Mouse (Mus musculus) spleen, adult 2 months (tissue): ENCODE measurements around the gene Smpd2. TPM values are rescaled to one million over a fixed set of nuclear protein-coding genes. Genes with fewer than 3 reads are reported as not detected.

ENCODE experiments used
- DNase-seq, 2 experiments: peaks; one replicate each; pipeline versions ENCODE4 v3.0.0 to v3.0.0-alpha.2; 2012 to 2021; ENCODE audit warnings: low spot score in 2 of 2, low read depth in 1 of 2
- H3K27ac ChIP-seq: fragments of 200-500 bp; 2 replicates; pipeline ENCODE4 v1.5.1; 2012; ENCODE audit warnings: low read length, inconsistent platforms; ENCODE audit not compliant: insufficient read depth
- H3K27me3 ChIP-seq: fragments of 200-500 bp; 2 replicates; pipeline ENCODE4 v1.6.1; 2012; ENCODE audit warnings: mild to moderate bottlenecking, moderate library complexity, low read length, inconsistent platforms; ENCODE audit not compliant: control insufficient read depth, insufficient read depth
- H3K36me3 ChIP-seq: fragments of 200-500 bp; 2 replicates; pipeline ENCODE4 v1.6.1; 2012; ENCODE audit warnings: mild to moderate bottlenecking, low read length, inconsistent platforms; ENCODE audit not compliant: control insufficient read depth, insufficient read depth
- H3K4me1 ChIP-seq: fragments of 200-500 bp; 2 replicates; pipeline ENCODE4 v1.6.1; 2011; ENCODE audit warnings: inconsistent platforms; ENCODE audit not compliant: control insufficient read depth, insufficient read depth, insufficient read length
- H3K4me3 ChIP-seq: fragments of 200-500 bp; 2 replicates; pipeline ENCODE4 v1.5.1; 2011; ENCODE audit warnings: mild to moderate bottlenecking, inconsistent platforms; ENCODE audit not compliant: insufficient read depth, insufficient read length; ENCODE audit errors: extremely low read depth
- CTCF ChIP-seq: fragments of 200-500 bp; IDR thresholded peaks from 2 replicates; pipeline ENCODE4 v1.5.1; 2011; ENCODE audit warnings: mild to moderate bottlenecking, inconsistent platforms; ENCODE audit not compliant: insufficient read depth, insufficient read length, insufficient replicate concordance; ENCODE audit errors: extremely low read depth
- POLR2A ChIP-seq: fragments of 200-500 bp; IDR thresholded peaks from 2 replicates; pipeline ENCODE4 v1.6.1; 2011; ENCODE audit warnings: low read depth, low read length, inconsistent platforms
- WGBS: fragments of 180-500 bp; shearing (Covaris S2); methylation state at CpG from one replicate; pipeline ENCODE4 v1.1.7; 2018; 5-methylcytosine and 5-hydroxymethylcytosine counted together
- polyA plus RNA-seq: library from polyadenylated mRNA; depleted of rRNA; stranded (reverse); fragments of >200 nt; gene quantifications from 2 replicates; pipeline ENCODE4 v1.2.3, GENCODE M21; 2012

The Smpd2 gene
- polyA plus RNA-seq, 1 experiment = 35.6 TPM

GRCm38 (mm10) chr10:41488877-41489276, 1.3 kb downstream of the Smpd2 start:
- Histone ChIP-seq H3K27ac (no peak overlapping the region), H3K4me3 (peak overlapping the region; percentile 19; the same call in 1 of the 2 replicates), H3K27me3 (no peaks in the 10 kb centered on the region), H3K36me3 (peaks cover 34% of the 10 kb centered on the region), H3K4me1 (no peaks in the 10 kb centered on the region; the same call in none of the 2 replicates)
- 30% methylated on average over 7 of the region's 7 CpGs for WGBS
- no peak for DNase-seq
- no peak for TF ChIP-seq POLR2A
- no peak for TF ChIP-seq CTCF

- no peak for DNase-seq
- 91% methylated on average over 14 of the region's 14 CpGs for WGBS
- peaks cover 55% of the 10 kb centered on the region for H3K36me3 ChIP-seq
These were observed 3.5 kb downstream of the Smpd2 start for GRCm38 (mm10) chr10:41486506-41487170.

DNA sequence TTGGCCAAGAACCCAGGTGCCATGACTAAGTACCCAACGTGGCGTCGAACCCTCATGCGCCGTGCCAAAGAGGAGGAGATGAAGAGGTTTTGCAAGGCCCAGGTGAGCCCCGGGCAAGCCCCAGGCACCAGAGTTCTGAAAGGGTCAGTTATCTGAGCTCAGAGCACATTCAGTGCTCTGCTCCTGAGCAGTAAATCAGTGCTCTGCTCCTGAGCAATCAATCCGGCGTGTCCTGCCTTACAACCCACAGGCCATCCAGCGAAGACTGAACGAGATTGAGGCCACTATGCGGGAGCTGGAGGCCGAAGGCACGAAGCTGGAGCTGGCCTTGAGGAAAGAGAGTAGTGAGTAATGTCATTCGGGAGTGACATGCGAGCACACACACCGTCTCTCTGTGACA, 4.4 kb downstream of the Smpd2 start:
- DNase-seq = no peak
- Histone ChIP-seq H3K4me3 (no peak overlapping the region), H3K27ac (no peak overlapping the region), H3K4me1 (no peaks in the 10 kb centered on the region; the same call in none of the 2 replicates), H3K27me3 (no peaks in the 10 kb centered on the region), H3K36me3 (peaks cover 63% of the 10 kb centered on the region)
- no peak for TF ChIP-seq POLR2A
- no peak for TF ChIP-seq CTCF
- WGBS = 92% methylated on average over 16 of the region's 16 CpGs

More at GRCm38 (mm10) chr10:41486506-41487170, 3.5 kb downstream of the Smpd2 start:
- Histone ChIP-seq H3K27ac (no peak overlapping the region), H3K27me3 (no peaks in the 10 kb centered on the region), H3K4me3 (no peak overlapping the region), H3K4me1 (no peaks in the 10 kb centered on the region; the same call in none of the 2 replicates)
- TF ChIP-seq POLR2A (no peak), CTCF (no peak)

GRCm38 (mm10) chr10:41482446-41482845, 7.7 kb downstream of the Smpd2 start:
- Histone ChIP-seq H3K36me3 (peaks cover 86% of the 10 kb centered on the region), H3K4me3 (no peak overlapping the region), H3K4me1 (peaks cover 6% of the 10 kb centered on the region; the same call in 1 of the 2 replicates), H3K27ac (no peak overlapping the region), H3K27me3 (no peaks in the 10 kb centered on the region)
- no peak for TF ChIP-seq POLR2A
- no peak for TF ChIP-seq CTCF
- DNase-seq = no peak
- 94% methylated on average over 7 of the region's 7 CpGs for WGBS

DNA sequence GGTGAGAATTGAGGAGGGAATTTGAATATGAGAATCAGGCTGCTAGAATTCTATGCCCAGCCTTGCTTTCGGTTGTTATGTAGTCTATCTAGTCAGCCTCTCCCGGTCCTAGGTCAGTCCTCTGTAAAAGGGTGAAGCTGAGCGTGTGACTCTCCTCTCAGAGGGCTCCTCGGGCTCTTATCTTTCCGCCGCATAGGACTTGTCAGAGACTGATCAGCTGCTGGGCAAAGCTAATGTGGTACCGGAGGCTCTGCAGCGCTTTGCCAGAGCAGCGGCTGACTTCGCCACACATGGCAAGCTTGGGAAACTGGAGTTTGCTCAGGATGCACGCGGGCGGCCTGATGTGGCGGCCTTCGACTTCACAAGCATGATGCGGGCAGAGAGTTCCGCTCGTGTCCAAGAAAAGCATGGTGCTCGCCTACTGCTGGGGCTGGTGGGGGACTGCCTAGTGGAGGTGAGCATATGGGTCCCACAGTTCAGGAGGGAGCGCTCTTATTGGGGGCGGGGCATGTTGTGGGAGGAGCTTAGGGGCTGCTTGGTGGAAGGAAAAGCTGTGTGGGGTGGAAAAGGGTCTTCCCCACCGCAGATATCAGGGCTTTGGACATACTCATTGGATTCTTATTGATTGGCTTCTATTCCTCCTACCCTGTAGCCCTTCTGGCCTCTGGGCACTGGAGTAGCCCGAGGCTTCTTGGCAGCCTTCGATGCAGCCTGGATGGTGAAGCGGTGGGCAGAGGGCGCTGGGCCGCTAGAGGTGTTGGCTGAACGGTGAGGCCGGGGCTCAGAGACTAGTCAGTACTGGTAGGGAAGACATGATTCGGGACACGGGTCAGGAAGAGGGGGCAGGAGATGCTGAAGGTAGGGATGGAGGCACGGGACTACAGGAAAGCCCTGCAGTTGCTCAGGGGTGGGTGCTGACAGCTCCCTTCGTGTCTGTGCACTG, 9.0 kb downstream of the Smpd2 start:
- Histone ChIP-seq H3K27ac (no peak overlapping the region), H3K36me3 (peaks cover 74% of the 10 kb centered on the region), H3K4me3 (no peak overlapping the region), H3K4me1 (peaks cover 6% of the 10 kb centered on the region; the same call in 1 of the 2 replicates), H3K27me3 (no peaks in the 10 kb centered on the region)
- no peak for DNase-seq
- TF ChIP-seq CTCF (no peak), POLR2A (no peak)
- WGBS = 86% methylated on average over 33 of the region's 33 CpGs

DNA sequence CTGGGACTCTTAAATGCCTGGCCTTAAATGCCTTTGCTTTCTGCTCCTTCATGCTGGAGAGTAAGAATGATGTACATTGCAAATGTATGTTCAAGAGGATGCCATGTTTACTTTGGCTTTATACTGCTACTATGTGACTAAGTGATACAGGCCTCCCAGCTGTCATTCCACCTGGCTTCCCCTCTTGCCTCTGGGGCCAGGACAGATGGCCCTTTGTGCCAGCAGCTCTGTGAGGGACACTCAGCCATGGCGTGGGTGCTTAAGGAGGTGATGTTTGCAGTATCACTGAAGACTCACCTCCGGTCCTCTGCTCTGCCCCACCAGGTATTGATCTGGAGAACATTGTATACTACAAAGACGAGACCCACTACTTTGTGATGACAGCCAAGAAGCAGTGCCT, 10.2 kb downstream of the Smpd2 start:
- Histone ChIP-seq H3K36me3 (peaks cover 61% of the 10 kb centered on the region), H3K4me3 (no peak overlapping the region), H3K27me3 (no peaks in the 10 kb centered on the region), H3K4me1 (peaks cover 9% of the 10 kb centered on the region; the same call in 1 of the 2 replicates), H3K27ac (no peak overlapping the region)
- no peak for DNase-seq
- 87% methylated on average over 3 of the region's 3 CpGs for WGBS
- TF ChIP-seq CTCF (no peak), POLR2A (no peak)
